Mouse (Mus musculus) forebrain, embryonic 16.5 days (tissue): ENCODE measurements around the gene Foxg1. TPM values are rescaled to one million over a fixed set of nuclear protein-coding genes. Genes with fewer than 3 reads are reported as not detected.

Experiments used
- polyA plus RNA-seq: library from polyadenylated mRNA; unstranded; fragments of >200 nt; fragmentation: Nextera tagmentation; extraction: Ambion mirVana; gene quantifications from 2 replicates; pipeline ENCODE4 v1.2.1, GENCODE M21; 2015

Gene Foxg1
- polyA plus RNA-seq, 1 experiment from 2014 or later, result 92.9 TPM

Other genes with a start within 250 kb of the Foxg1 start
- gene Gm43517, start 2.5 kb downstream of the Foxg1 start, polyA plus RNA-seq, result 3.6 and 4.0 TPM in 2 replicates